Mouse (Mus musculus) limb, embryonic 11.5 days (tissue): ENCODE data around the gene Ramp3. TPM values are rescaled to one million over a fixed set of nuclear protein-coding genes. Genes with fewer than 3 reads are reported as not detected.
A peak's percentile ranks its signal among the peaks of the same experiment; 100 is the strongest.

Experiments
- ATAC-seq: fragments of 200-750 bp; cut with Nextera tagmentation; 2 replicates; pipeline ENCODE4 v1.8.0; 2017; ENCODE audit warnings: low read depth; ENCODE audit not compliant: insufficient number of reproducible peaks, low FRiP score, low TSS enrichment
- DNase-seq: peaks from one replicate; pipeline ENCODE4 v3.0.0-alpha.2; 2015; ENCODE audit warnings: low spot score
- H3K27ac ChIP-seq: fragments of 300-500 bp; sonication (generic); replicated peaks from 2 replicates; pipeline ENCODE4 v1.5.1; 2014; ENCODE audit warnings: low read depth, mild to moderate bottlenecking, low read length
- H3K27me3 ChIP-seq: fragments of 300-500 bp; sonication (generic); 2 replicates; pipeline ENCODE4 v1.6.1; 2014; ENCODE audit warnings: mild to moderate bottlenecking, low read length, mixed read lengths; ENCODE audit not compliant: control insufficient read depth, insufficient read depth
- H3K36me3 ChIP-seq: fragments of 300-500 bp; sonication (generic); 2 replicates; pipeline ENCODE4 v1.6.1; 2014; ENCODE audit warnings: mild to moderate bottlenecking, low read length, moderate library complexity, mixed read lengths; ENCODE audit not compliant: control insufficient read depth, insufficient read depth
- H3K4me1 ChIP-seq: fragments of 300-500 bp; sonication (generic); 2 replicates; pipeline ENCODE4 v1.6.1; 2014; ENCODE audit warnings: low read length, mixed read lengths; ENCODE audit not compliant: control insufficient read depth, insufficient read depth
- H3K4me2 ChIP-seq: fragments of 300-500 bp; sonication (generic); 2 replicates; pipeline ENCODE4 v1.6.1; 2014; ENCODE audit warnings: low read depth, mild to moderate bottlenecking, moderate library complexity; ENCODE audit not compliant: severe bottlenecking
- H3K4me3 ChIP-seq: fragments of 300-500 bp; sonication (generic); 2 replicates; pipeline ENCODE4 v1.5.1; 2014; ENCODE audit warnings: low read depth, low read length
- H3K9ac ChIP-seq: fragments of 300-500 bp; sonication (generic); 2 replicates; pipeline ENCODE4 v1.6.1; 2014; ENCODE audit warnings: mild to moderate bottlenecking, low read length
- H3K9me3 ChIP-seq: fragments of 300-500 bp; sonication (generic); 2 replicates; pipeline ENCODE4 v1.6.1; 2016; ENCODE audit warnings: low read length; ENCODE audit not compliant: control insufficient read depth
- WGBS: fragments of 180-500 bp; shearing (Covaris S2); extraction: QIAGEN DNeasy Blood & Tissue Kit; methylation state at CpG from one replicate; pipeline ENCODE4 v1.1.7; 2014; 5-methylcytosine and 5-hydroxymethylcytosine counted together
- polyA plus RNA-seq: library from polyadenylated mRNA; unstranded; fragments of >200 nt; fragmentation: Nextera tagmentation; extraction: Ambion mirVana; gene quantifications from 2 replicates; pipeline ENCODE4 v1.2.1, GENCODE M21; 2014

Gene Ramp3
- polyA plus RNA-seq, 1 experiment from 2014 or later: 2.1 TPM

- no peaks in the 10 kb centered on the region for H3K4me1 ChIP-seq
- no peaks in the 10 kb centered on the region for H3K9me3 ChIP-seq
- no peak overlapping the region for H3K4me2 ChIP-seq
- 88% methylated on average over 9 of the region's 9 CpGs for WGBS
- ATAC-seq (no peak), DNase-seq (no peak)
- no peaks in the 10 kb centered on the region for H3K36me3 ChIP-seq
- H3K9ac ChIP-seq: no peak overlapping the region
- no peak overlapping the region for H3K4me3 ChIP-seq
- no peaks in the 10 kb centered on the region for H3K27me3 ChIP-seq
- no peak overlapping the region for H3K27ac ChIP-seq
These were observed 18.3 kb downstream of the Ramp3 start for GRCm38 (mm10) chr11:6676641-6677040.

GRCm38 (mm10) chr11:6677530-6677929, 19.2 kb downstream of the Ramp3 start:
- no peaks in the 10 kb centered on the region for H3K4me1 ChIP-seq
- no peak overlapping the region for H3K9ac ChIP-seq
- WGBS: 30% methylated on average over 7 of the region's 7 CpGs
- no peak overlapping the region for H3K4me2 ChIP-seq
- H3K27ac ChIP-seq: no peak overlapping the region
- no peak overlapping the region for H3K4me3 ChIP-seq
- H3K36me3 ChIP-seq: no peaks in the 10 kb centered on the region
- H3K27me3 ChIP-seq: no peaks in the 10 kb centered on the region
- H3K9me3 ChIP-seq: no peaks in the 10 kb centered on the region
- ATAC-seq (no peak), DNase-seq (peak; percentile 36)

GRCm38 (mm10) chr11:6679694-6680396, 21.5 kb downstream of the Ramp3 start:
- DNase-seq (no peak), ATAC-seq (no peak)
- H3K27ac ChIP-seq: no peak overlapping the region
- peak overlapping the region; percentile 12; the same call in 1 of the 2 replicates for H3K4me2 ChIP-seq
- H3K36me3 ChIP-seq: no peaks in the 10 kb centered on the region
- H3K9me3 ChIP-seq: no peaks in the 10 kb centered on the region
- no peaks in the 10 kb centered on the region for H3K27me3 ChIP-seq
- H3K4me1 ChIP-seq: no peaks in the 10 kb centered on the region
- no peak overlapping the region for H3K4me3 ChIP-seq
- H3K9ac ChIP-seq: 0 out of 2 replicates have a peak overlapping the region, but pooled peaks have one; percentile 27
- 72% methylated on average over 17 of the region's 17 CpGs for WGBS

- Histone ChIP-seq H3K4me3 (no peak overlapping the region), H3K9ac (0 out of 2 replicates have a peak overlapping the region, but pooled peaks have one; percentile 27), H3K9me3 (no peaks in the 10 kb centered on the region), H3K27ac (no peak overlapping the region), H3K4me2 (peak overlapping the region; percentile 12; the same call in 1 of the 2 replicates), H3K4me1 (no peaks in the 10 kb centered on the region), H3K36me3 (no peaks in the 10 kb centered on the region), H3K27me3 (no peaks in the 10 kb centered on the region)
- DNase-seq (peak; percentile 77), ATAC-seq (peak; percentile 68; the same call in 1 of the 2 replicates)
- WGBS: 20% methylated on average over 10 of the region's 10 CpGs
These were observed 22.1 kb downstream of the Ramp3 start for GRCm38 (mm10) chr11:6680397-6680818.

GRCm38 (mm10) chr11:6684741-6685140, 26.4 kb downstream of the Ramp3 start:
- no peak overlapping the region for H3K4me3 ChIP-seq
- H3K27me3 ChIP-seq: no peaks in the 10 kb centered on the region
- DNase-seq: no peak
- H3K4me1 ChIP-seq: no peaks in the 10 kb centered on the region
- no peak overlapping the region for H3K27ac ChIP-seq
- no peak for ATAC-seq
- 69% methylated on average over 3 of the region's 3 CpGs for WGBS
- no peak overlapping the region for H3K4me2 ChIP-seq
- no peaks in the 10 kb centered on the region for H3K9me3 ChIP-seq
- no peak overlapping the region for H3K9ac ChIP-seq
- H3K36me3 ChIP-seq: no peaks in the 10 kb centered on the region

GRCm38 (mm10) chr11:6688888-6689287, 30.6 kb downstream of the Ramp3 start:
- Histone ChIP-seq H3K9ac (no peak overlapping the region), H3K27ac (no peak overlapping the region), H3K4me3 (no peak overlapping the region), H3K4me2 (no peak overlapping the region), H3K4me1 (no peaks in the 10 kb centered on the region), H3K9me3 (no peaks in the 10 kb centered on the region), H3K36me3 (no peaks in the 10 kb centered on the region), H3K27me3 (no peaks in the 10 kb centered on the region)
- no peak for ATAC-seq
- DNase-seq: no peak
- 74% methylated on average over 3 of the region's 3 CpGs for WGBS

- Histone ChIP-seq H3K4me3 (no peak overlapping the region), H3K4me2 (no peak overlapping the region), H3K27ac (no peak overlapping the region), H3K4me1 (no peaks in the 10 kb centered on the region), H3K27me3 (no peaks in the 10 kb centered on the region), H3K36me3 (no peaks in the 10 kb centered on the region), H3K9ac (no peak overlapping the region), H3K9me3 (no peaks in the 10 kb centered on the region)
- DNase-seq (no peak), ATAC-seq (no peak)
- 74% methylated on average over 6 of the region's 6 CpGs for WGBS
These were observed 34.0 kb downstream of the Ramp3 start for GRCm38 (mm10) chr11:6692341-6692740.

GRCm38 (mm10) chr11:6694114-6694513, 35.8 kb downstream of the Ramp3 start:
- H3K27me3 ChIP-seq: no peaks in the 10 kb centered on the region
- no peak overlapping the region for H3K27ac ChIP-seq
- no peaks in the 10 kb centered on the region for H3K36me3 ChIP-seq
- DNase-seq (no peak), ATAC-seq (no peak)
- H3K4me2 ChIP-seq: no peak overlapping the region
- no peaks in the 10 kb centered on the region for H3K4me1 ChIP-seq
- H3K9me3 ChIP-seq: no peaks in the 10 kb centered on the region
- 93% methylated on average over 10 of the region's 10 CpGs for WGBS
- H3K9ac ChIP-seq: no peak overlapping the region
- no peak overlapping the region for H3K4me3 ChIP-seq

- no peak overlapping the region for H3K4me3 ChIP-seq
- WGBS: 83% methylated on average over 12 of the region's 12 CpGs
- no peaks in the 10 kb centered on the region for H3K9me3 ChIP-seq
- H3K4me1 ChIP-seq: no peaks in the 10 kb centered on the region
- H3K4me2 ChIP-seq: no peak overlapping the region
- no peak overlapping the region for H3K27ac ChIP-seq
- H3K36me3 ChIP-seq: no peaks in the 10 kb centered on the region
- H3K9ac ChIP-seq: no peak overlapping the region
- no peak for DNase-seq
- H3K27me3 ChIP-seq: no peaks in the 10 kb centered on the region
- no peak for ATAC-seq
These were observed 36.9 kb downstream of the Ramp3 start for GRCm38 (mm10) chr11:6695176-6695575.
